Mouse (Mus musculus) midbrain, embryonic 14.5 days (tissue): Measurements from ENCODE around the gene Gm12248. TPM values are rescaled to one million over a fixed set of nuclear protein-coding genes. Genes with fewer than 3 reads are reported as not detected.

Source experiments
- polyA plus RNA-seq: library from polyadenylated mRNA; unstranded; fragments of >200 nt; fragmentation: Nextera tagmentation; extraction: Ambion mirVana; gene quantifications from 2 replicates; pipeline ENCODE4 v1.2.1, GENCODE M21; 2014

Gene Gm12248
- polyA plus RNA-seq, 1 experiment from 2014 or later, result not detected

Other genes starting within 250 kb of the Gm12248 start
- gene Larp1, start 84.1 kb downstream of the Gm12248 start, polyA plus RNA-seq, result 19.1 and 19.6 TPM in 2 replicates
- gene Cnot8, start 11.0 kb upstream of the Gm12248 start, polyA plus RNA-seq, result 107 and 117 TPM in 2 replicates
- gene Gemin5, start 75.4 kb upstream of the Gm12248 start, polyA plus RNA-seq, result 14.1 and 15.7 TPM in 2 replicates
- 101 and 102 TPM in 2 replicates for gene Mrpl22, start 78.5 kb upstream of the Gm12248 start, polyA plus RNA-seq
- gene Igtp, start 106.4 kb upstream of the Gm12248 start, polyA plus RNA-seq, result 0.46 and 3.2 TPM in 2 replicates
- 0.43 and 1.3 TPM in 2 replicates for gene Irgm2, start 106.5 kb upstream of the Gm12248 start, polyA plus RNA-seq
- gene 4930438A08Rik, start 181.7 kb upstream of the Gm12248 start, polyA plus RNA-seq, result not detected in 2 replicates
- 14.2 and 24.9 TPM in 2 replicates for gene Zfp692, start 213.9 kb upstream of the Gm12248 start, polyA plus RNA-seq
- 38.1 and 43.3 TPM in 2 replicates for gene Zfp672, start 237.2 kb upstream of the Gm12248 start, polyA plus RNA-seq
- gene Sh3bp5l, start 237.6 kb upstream of the Gm12248 start, polyA plus RNA-seq, result 39.6 and 40.7 TPM in 2 replicates